Mouse (Mus musculus) right cerebral cortex, postnatal 4 days (tissue): ENCODE data around the gene Tle3.

Experiments used
- DNase-seq: peaks from one replicate; pipeline ENCODE4 v3.0.0-alpha.2; 2022

Tle3 gene

DNA sequence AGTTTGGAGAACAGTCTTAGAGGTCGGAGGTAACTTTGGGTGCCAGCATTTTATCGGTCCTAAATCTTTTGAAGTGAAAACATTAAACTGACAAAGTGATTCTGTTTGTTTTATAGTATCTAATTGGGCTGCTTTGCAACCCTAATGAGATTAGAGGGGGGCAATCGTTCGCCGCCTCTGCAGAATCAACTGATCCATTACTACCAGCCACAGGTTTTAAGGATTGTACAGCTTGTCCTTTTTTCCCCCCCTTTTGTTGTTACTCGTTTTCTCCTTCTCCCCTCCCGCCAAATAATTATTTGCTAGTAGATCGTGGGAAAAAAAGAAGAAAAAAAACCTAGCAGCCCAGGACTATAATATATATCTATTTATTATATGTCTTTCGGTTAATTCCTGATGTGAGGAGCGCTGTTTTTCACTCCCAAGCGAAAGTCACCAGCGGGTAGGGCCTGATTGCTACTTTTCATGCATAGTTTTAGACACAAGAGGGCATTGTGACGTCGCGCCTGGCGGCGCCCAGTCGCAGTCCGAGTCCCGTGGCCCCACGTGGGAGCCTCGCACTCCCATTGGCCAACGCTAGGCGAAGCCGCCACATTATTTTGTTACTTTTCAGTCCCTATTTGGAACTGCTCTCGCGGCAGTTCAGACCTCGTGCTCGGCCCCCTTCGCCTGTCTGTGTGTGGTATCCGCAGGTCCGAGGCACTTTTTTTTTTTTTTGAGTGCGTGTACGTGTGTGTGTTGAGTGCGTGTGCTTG is at the start of gene Tle3:
TSS of gene Tle3 (plus strand) at position 612 of the 755 bp plus-strand sequence.
- peak; percentile 99 for DNase-seq

DNA sequence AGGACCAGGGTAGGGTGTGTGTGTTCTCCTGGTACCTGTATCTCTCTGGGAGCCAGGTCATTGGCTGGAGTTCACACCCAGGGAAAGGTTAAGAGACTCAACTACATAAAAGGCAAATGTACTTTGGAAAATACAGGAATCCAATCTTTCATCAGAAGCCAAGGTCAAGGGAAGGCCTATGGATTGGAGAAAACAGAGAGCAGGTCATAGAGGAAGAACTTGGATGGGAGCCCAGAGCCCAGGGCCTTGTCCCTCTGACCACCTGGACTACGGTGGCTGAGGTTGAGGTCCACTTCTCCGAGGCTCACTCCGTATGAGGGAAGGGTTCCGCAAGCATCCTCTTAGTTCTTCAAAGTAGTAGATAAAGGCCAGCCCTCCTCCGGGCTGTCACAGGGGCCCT is 48.9 kb upstream of the Tle3 start:
- DNase-seq: no peak

DNA sequence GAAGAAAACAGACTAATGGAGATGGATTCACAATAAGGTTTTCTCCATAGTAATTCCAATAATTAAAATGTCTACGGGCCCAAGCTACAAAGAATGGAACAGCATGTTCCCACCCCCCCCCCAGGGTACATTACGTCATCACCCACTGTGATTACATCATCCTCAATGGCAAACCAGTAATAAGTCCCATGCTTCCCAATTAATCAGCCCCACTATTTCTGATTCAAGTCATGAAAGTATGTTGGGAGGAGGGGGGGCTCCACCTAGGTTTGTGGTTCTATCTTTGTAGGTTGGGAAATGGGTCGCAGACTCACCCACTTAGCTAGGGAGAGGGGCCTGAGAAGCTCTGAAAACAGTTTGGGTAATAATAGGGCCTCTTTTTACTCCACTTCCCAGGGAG is 48.3 kb upstream of the Tle3 start:
- no peak for DNase-seq

DNA sequence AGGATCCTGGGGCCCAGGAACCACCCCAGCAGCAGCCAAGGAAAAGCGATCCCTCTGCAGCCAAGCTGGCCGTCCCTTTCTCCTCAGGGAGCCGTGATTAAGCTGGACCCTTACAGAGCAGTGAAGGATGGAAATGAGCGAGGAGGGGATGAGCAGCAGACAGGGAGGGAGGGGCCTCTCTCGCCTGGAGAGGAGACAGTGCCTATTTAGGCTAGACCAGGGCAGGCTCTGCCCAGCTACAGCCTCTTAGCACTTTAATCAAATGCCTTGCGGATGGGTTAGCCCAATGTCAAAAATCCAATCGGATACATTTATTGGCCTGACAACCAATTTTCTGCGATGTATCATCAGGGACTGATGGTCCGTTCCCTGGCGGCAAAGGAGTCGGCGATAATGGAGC is 47.8 kb upstream of the Tle3 start:
- no peak for DNase-seq

DNA sequence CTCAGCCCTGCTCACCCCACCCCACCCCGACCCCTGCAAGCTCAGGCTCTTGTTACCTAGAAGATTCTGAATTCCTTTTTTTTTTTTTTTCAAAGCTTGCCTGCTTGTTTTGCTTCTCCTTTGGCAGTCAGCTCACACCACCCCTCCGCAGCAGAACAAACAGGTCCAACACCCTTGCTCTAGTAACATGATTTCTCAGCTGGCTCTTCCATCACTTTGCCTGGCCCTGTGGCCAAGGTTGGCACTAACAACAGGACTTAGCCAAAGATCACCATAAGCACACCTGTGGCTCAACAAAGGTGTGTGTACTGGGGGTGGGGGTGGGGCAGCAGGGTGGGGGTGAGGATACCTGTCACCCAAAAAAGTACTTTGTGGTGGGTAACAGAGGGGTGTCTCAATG is 47.2 kb upstream of the Tle3 start:
- no peak for DNase-seq

DNA sequence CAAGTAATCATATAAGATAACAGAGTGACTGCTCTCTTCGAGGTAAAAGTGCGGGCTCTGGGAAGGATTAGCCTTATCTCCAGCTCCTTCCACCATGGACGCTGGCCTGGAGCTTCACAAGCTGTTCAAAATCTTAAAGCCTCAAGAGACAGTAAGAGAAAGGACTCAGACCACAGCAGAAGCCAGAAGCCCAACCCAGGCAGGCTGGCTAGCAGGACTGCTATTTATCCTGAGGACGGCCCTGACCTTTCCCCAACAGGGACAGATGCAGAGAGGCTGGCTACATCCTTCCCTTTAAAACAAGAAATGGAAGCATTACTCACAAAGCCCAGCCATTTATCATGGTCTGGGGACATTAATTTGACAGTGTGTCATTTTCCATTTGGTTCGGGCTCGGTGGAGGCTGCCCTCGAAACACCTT is 46.2 kb upstream of the Tle3 start:
- DNase-seq: no peak

DNA sequence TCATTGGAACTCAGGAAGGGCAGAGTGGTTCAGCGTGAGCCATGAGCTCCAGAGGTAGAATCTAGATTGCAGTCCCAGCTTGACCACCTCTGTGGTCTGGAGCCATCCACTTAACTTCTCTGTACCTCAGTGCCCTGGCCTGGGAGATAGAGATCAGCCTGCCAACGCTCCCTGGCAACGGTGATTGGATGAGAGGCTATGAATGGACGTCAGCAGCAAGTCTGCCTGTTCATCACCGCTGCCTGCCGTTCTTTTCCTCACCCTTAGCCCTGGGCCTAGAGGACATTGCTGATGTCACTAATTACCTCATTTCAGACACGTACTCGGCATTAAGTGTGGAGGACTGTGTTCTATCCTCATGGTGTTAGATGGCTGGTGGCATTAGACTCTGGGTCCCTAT is 45.2 kb upstream of the Tle3 start:
- DNase-seq: no peak

DNA sequence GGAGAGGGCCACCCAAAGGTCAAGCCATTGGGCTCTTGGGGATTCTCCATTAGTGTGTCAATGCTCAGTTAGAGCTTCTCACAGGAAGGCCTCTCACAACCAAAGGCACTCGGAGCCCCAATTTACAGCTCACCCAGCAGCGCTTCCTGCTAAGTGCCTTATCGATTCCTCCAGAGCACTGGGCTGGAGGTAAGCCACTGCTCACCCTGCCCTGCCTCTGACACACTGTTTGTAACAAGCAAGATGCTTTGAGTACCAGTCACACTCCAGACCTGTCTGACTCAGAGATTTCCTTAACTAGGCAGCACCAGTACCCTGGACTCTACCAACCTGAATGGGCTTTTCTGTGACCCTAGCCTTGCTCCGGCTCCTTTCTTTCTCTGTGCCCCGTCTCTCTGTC is 44.0 kb upstream of the Tle3 start:
- no peak for DNase-seq

DNA sequence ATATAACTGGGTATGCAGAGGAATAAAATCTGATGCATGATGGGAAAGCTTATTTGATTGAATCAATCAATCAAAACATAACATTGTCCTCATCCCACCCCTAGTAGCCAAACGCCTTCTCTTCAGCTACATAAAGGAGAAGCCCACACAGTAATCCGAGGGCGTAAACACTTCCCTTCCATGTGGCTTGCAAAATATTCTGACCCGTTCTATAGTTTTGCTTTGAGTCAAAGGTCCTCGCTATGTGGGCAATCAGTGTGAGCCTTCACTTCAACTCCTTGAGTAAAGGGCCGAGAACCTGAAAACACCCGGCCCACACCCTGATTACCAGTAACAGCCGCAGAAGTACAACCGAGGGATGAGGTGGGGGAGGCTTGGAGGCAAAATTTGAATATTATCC is 41.4 kb upstream of the Tle3 start:
- DNase-seq: no peak

DNA sequence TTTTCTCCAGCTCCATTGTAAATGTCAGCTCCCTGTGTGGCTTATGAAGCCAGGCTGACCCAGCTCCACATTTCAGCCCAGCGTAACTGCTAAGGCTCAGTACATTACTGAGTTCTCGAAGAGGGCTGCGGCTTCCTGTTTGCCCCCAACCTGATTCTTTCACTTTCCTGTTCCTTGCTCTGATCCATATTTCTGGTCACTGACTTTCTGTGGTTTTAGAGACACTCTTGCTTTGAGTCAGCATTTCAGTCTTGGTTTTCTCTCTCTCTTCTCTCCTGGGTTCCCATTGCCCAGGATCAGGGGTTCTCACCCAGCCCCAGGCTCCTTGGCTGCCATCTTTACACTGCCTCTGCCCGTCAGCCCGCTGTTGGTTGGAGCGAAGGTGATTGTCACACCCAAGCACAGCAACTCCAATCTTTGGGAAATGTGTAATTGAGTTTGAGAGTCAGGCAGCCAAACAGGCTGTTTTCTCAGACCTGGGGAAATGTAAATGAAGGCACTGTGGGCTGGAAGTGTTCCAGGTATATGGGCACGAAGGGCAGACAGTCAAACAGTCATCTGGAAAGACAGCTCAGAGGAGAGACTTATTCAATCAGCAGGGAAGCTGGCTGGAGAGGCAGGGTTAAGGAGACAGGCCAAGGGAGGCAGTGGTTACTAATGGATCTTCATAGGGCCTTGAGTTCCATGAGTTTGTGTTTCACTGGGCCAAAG is 39.8 kb upstream of the Tle3 start:
- no peak for DNase-seq

DNA sequence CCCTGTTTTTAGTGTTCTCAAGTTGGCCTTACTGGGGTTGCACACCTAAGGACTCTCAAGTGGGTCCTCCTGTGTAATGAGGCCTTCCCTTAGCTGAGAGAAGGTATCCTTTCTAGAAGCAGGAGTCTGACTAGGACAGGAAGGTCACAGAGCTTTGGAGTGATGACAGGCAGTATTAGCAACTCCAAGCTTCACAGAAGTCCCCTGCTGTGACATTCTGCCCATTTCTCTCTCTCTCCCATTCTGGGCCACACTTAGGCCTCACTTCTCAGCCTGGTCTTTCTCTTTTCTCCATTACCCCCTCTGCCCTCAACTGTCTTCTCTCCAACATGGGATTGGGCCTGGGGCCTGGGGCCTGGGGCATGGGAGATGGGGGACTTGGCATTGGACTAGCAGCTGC is 36.0 kb upstream of the Tle3 start:
- DNase-seq: no peak

DNA sequence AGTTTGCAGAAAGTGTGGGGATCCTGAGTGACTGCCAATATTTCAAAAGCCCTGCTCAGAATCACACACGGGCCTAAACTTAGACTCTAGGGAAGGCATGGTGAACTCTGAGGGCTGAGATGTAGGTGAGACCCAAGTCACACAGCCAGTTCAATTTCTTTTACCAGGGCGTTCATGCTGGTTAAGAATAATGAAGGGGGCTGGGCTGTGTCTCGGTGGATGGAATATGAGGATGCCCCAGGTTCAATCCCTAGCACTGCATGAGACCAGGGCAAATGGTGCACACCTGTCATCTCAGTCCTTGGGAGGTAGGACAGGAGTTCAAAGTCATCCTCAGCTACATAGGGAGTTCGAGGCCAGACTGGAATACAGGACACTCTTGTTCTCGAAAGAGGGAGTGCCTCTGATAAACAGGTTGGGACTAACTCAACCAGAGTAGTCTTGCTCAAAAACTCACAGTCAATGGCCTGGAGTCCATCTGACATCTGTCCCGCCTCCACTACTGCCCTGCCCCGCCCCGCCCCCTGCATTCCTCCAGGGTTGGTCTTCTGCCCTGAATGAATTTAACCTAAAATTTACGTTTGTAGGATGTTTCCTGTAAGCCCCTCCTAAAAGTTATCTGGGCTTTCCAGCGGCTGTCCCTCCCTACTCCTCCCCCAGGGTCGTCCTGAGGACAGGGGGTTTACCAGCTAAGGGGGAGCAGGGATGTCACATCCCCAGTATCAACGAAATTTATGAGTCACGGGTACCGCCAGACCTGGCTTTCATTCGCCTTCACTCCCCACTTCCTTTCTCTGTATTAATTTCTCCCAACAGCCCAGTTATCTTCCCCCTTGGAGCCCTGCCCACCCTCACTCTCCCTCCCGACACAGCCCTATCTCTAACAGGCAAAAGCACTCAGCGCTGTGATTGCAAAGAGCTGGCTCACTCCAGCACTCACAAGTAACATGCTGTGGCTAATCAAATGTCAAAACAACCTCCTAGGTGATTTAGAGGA is 35.3 kb upstream of the Tle3 start:
- no peak for DNase-seq

DNA sequence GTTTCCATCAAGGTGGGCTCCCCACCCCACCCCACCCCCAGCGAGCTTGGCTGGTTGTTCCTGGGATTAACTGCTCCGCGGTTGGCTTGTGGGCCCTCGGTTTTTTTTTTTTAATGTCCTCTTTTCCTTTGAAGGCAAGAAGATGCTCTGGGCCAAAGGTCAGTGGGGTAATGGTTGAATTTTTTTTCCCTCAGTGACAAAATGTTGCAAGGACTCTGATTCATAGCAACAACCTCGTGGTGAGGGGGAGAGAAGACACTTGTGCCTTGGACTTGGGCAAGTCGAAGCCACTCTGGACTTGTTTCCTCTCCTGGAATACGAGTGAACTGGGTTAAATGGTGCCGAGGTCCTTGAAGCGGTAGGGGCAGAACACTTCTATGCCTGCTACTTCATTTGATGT is 34.5 kb upstream of the Tle3 start:
- no peak for DNase-seq

DNA sequence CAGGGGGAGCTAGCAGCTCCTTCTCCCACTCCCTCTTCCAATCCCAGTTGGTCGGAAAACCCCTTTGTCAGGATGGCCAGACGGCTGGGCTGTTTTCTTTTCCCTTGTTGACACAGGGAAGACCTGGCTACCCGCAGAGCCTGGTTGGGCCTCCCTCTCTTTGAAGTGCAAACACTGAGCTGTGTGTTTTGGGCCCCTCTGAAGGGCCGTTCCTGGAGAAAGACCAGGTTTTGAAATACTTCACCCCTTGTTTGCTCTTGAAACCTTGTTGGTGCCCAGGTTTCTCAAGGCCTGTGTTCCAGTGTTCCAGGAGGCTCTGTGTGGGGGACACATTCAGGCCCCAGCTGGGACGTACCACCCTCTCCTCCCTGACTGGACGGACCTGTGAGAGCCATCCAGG is 32.9 kb upstream of the Tle3 start:
- no peak for DNase-seq

DNA sequence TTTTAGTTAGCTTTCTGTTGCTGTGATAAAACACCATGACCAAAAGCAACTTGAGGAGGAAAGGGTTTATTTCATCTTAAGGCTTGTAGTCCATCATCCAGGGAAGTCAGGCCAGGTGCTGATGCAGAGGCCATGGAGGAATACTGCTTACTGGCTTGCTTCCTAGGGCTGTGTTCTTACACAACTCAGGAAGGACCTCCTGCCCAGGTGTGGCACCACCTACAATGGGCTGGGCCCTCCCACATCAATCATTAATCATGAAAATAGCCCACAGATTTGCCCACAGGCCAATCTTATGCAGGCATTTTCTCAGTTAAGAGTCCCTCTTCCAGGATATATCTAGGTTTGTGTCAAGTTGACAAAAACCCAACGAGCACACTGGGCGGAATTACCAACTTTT is 31.8 kb upstream of the Tle3 start:
- no peak for DNase-seq

DNA sequence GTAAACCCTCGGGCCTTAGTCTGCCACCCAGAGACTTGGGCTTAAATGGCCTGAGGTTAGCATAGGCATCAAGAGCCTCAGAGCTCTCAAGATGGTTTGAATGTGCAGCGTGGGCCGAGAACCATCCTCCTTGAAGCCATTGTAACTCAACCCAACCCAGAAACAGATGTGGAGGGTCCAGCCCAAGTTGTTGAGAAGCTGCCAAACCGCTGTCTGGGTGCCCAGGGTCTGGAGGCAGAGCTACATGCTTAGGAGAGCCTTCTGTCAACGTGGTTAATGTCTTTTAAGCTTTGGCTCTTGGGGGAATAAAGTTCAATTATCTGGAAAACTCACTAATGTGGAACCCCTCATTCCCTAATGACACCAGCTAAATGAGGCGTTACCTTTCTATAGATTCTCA is 29.9 kb upstream of the Tle3 start:
- no peak for DNase-seq

DNA sequence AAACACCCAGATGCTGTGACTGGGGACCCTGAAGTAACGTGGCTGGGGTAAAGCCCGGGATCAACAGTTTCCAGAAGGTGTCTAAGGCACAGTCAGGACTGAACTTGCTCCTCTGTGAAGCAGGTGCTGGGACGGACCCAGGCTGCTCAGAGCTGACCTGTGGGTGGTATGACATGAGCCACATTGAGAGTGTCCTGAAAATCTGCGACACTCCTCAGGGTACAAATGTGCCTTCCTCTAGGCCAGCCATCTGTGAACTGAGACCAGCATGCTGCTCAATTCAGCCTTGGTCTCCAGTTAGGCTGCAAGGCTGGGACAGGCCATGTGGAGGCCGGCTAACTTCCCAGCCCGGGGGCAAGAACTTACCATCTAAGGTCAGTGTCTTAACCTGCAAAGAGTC is 27.5 kb upstream of the Tle3 start:
- DNase-seq: no peak

DNA sequence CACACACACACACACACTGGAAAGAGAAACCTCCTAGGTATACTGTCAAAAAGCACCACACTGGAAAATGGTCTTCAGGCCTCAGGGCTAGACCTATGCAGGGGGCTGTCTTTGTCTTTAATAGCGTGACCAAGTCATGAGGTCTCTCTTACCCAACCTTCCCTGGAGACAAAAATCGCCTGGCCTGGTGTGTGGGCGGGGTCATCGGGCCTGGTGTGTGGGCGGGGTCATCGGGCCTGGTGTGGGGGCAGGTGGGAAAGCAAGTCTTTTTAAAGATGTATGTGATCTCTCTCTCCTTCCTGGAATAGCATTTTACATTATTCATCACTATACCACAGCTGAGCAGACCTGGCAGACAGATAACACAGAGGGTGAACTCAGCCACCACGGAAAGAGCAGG is 25.2 kb upstream of the Tle3 start:
- no peak for DNase-seq

DNA sequence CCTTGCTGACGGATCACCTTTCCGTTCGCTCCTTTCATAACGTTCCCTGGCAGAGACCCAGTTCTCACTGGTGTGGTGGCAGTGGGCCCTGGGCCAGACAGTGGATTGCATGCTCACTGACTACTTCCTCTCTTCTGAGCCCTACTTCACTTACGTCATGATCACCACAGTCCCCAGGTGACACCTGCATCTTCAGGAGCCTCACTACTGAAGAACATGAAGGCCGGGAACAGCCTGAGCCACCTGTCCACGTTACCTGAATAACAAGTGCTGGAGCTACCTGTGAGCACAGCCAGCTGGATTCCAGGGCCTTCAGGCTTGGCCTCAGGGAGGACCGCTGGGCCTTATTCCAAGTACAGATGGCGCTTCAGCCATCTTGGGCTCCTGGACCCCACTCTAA is 24.1 kb upstream of the Tle3 start:
- DNase-seq: no peak

DNA sequence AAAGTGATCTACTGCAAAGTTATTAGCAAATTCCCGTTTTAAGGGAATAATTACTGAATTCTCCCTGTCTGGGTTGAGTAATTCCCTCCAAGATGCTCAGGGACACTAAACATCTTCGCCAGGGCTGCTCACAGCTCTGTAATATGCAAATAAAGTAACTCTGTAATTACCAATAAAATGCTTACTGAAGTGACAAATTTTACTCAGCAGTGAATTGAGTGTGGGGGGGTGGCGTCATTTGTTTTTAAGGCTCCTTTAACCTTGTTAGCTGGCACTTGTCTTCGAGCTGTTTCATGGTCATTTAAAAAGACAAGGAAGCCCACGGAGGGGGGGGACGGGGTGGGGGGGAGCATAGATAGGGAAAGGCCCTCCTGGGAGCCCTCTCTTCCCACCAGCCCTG is 23.6 kb upstream of the Tle3 start:
- no peak for DNase-seq

DNA sequence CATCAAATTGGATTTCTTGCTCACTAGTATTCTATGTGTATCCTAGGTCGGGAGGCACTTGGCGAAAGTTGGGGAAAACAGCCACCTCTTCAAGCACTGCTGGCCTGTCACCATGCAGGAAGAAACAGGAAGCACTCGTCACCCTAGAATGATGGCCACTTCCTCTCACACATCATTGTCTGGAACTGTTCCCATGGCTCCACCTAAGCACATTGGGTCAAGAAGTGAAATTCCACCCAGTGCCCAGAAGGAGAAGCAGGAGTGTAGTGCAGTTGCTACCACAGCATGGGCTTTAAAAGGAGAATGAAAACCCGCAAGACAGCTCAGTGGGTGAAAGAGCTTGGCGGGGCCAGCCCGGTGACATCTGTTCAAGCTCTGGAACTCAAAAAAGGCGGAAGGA is 22.5 kb upstream of the Tle3 start:
- no peak for DNase-seq

DNA sequence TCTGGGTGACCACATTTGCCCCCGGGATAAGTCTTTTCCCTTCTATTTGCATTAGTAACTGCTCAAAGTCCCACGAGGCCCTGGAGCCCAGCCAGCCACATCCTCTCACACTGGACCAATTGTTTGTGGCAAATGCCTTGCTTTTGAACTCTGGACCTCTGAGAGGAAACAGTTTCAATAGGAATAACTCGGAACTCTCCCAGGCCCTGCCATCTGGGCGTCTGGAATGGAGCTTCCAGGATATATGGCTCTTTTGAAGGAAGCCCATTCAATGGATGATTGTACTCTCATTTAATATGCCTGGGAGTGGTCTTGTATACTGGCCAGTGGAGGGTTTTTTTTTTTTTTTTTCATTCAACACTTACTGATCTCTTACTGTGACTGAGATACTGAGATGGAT is 21.0 kb upstream of the Tle3 start:
- peak; percentile 51 for DNase-seq

DNA sequence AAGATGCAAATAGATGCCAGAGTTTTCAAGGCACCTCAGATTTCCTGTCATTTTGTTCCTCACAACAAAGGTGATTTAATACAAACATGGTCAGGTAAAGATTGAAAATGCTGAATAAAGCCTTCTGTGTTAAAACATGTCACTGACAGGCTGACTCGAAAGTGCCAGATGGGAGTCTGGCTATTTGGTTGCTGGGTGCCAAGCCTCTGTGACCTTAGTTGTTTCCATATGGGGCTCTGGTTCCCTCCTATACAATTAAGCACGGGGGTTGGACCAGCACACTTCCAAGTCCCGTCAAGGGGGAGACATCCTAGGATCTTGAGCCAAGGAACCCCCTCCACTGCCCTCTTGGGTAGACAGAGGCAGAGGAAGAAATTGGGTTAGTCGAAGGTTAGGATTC is 13.2 kb upstream of the Tle3 start:
- DNase-seq: no peak

DNA sequence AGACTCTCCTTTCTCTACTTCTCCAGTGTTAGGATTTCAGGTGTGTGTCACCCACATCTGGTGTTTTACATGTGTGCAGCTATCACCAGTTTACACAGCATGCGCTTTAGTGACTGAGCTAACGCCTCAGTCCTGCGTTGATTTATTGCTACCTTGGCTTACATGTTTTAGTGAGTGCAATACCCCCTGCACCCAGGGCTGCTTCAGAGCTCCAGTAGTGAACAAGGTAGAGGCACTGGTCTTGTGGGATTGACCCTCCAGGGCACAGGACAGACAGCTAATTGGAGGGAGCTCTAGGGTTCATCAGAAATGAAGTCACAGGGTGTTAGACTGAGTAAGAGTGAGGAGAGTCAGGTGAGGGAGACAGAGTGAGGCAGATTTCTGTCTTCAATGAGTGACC is 12.4 kb upstream of the Tle3 start:
- no peak for DNase-seq
